Mouse (Mus musculus): Measurements from ENCODE around the gene Pm20d1. TPM values are rescaled to one million over a fixed set of nuclear protein-coding genes. Genes with fewer than 3 reads are reported as not detected.

The Pm20d1 gene
- polyA plus RNA-seq, 1 experiment from 2014 or later: 0.72 TPM

GRCm38 (mm10) chr1:131757211-131757610 lies 40.0 kb upstream of the Pm20d1 start:
- no peak overlapping the region for H3K4me2 ChIP-seq (ENCODE audit: low read depth)
- H3K9me3 ChIP-seq (ENCODE audit: control insufficient read depth, low read length): no peaks in the 10 kb centered on the region
- DNase-seq (ENCODE audit: low spot score) (no peak), ATAC-seq (ENCODE audit: insufficient read depth, low FRiP score, low TSS enrichment) (no peak)
- WGBS: 88% methylated on average over 6 of the region's 6 CpGs
- H3K9ac ChIP-seq (ENCODE audit: low read length): no peak overlapping the region
- no peaks in the 10 kb centered on the region for H3K4me1 ChIP-seq (ENCODE audit: control insufficient read depth, insufficient read depth, low read length)
- no peaks in the 10 kb centered on the region for H3K27me3 ChIP-seq (ENCODE audit: control insufficient read depth, insufficient read depth, low read length)
- no peak overlapping the region for H3K4me3 ChIP-seq (ENCODE audit: low read depth, low read length)
- H3K36me3 ChIP-seq (ENCODE audit: control insufficient read depth, insufficient read depth, low read length): no peaks in the 10 kb centered on the region
- H3K27ac ChIP-seq (ENCODE audit: low read depth, low read length): no peak overlapping the region

- H3K4me2 ChIP-seq (ENCODE audit: low read depth): no peak overlapping the region
- H3K9me3 ChIP-seq (ENCODE audit: control insufficient read depth, low read length): no peaks in the 10 kb centered on the region
- no peaks in the 10 kb centered on the region for H3K36me3 ChIP-seq (ENCODE audit: control insufficient read depth, insufficient read depth, low read length)
- no peaks in the 10 kb centered on the region for H3K4me1 ChIP-seq (ENCODE audit: control insufficient read depth, insufficient read depth, low read length)
- DNase-seq (ENCODE audit: low spot score): no peak
- WGBS: 73% methylated on average over 7 of the region's 7 CpGs
- no peak overlapping the region for H3K27ac ChIP-seq (ENCODE audit: low read depth, low read length)
- no peak for ATAC-seq (ENCODE audit: insufficient read depth, low FRiP score, low TSS enrichment)
- H3K4me3 ChIP-seq (ENCODE audit: low read depth, low read length): no peak overlapping the region
- H3K9ac ChIP-seq (ENCODE audit: low read length): no peak overlapping the region
- no peaks in the 10 kb centered on the region for H3K27me3 ChIP-seq (ENCODE audit: control insufficient read depth, insufficient read depth, low read length)
Observed at GRCm38 (mm10) chr1:131758796-131759195, 38.4 kb upstream of the Pm20d1 start.

GRCm38 (mm10) chr1:131759667-131760427 lies 37.3 kb upstream of the Pm20d1 start:
- WGBS: 79% methylated on average over 9 of the region's 9 CpGs
- no peaks in the 10 kb centered on the region for H3K27me3 ChIP-seq (ENCODE audit: control insufficient read depth, insufficient read depth, low read length)
- DNase-seq (ENCODE audit: low spot score) (no peak), ATAC-seq (ENCODE audit: insufficient read depth, low FRiP score, low TSS enrichment) (no peak)
- no peaks in the 10 kb centered on the region for H3K4me1 ChIP-seq (ENCODE audit: control insufficient read depth, insufficient read depth, low read length)
- no peak overlapping the region for H3K4me2 ChIP-seq (ENCODE audit: low read depth)
- H3K4me3 ChIP-seq (ENCODE audit: low read depth, low read length): no peak overlapping the region
- H3K27ac ChIP-seq (ENCODE audit: low read depth, low read length): no peak overlapping the region
- no peak overlapping the region for H3K9ac ChIP-seq (ENCODE audit: low read length)
- H3K9me3 ChIP-seq (ENCODE audit: control insufficient read depth, low read length): no peaks in the 10 kb centered on the region
- no peaks in the 10 kb centered on the region for H3K36me3 ChIP-seq (ENCODE audit: control insufficient read depth, insufficient read depth, low read length)

GRCm38 (mm10) chr1:131760428-131760820 lies 36.8 kb upstream of the Pm20d1 start:
- ATAC-seq (ENCODE audit: insufficient read depth, low FRiP score, low TSS enrichment): no peak
- H3K4me2 ChIP-seq (ENCODE audit: low read depth): no peak overlapping the region
- no peaks in the 10 kb centered on the region for H3K9me3 ChIP-seq (ENCODE audit: control insufficient read depth, low read length)
- H3K4me3 ChIP-seq (ENCODE audit: low read depth, low read length): no peak overlapping the region
- H3K4me1 ChIP-seq (ENCODE audit: control insufficient read depth, insufficient read depth, low read length): no peaks in the 10 kb centered on the region
- no peaks in the 10 kb centered on the region for H3K36me3 ChIP-seq (ENCODE audit: control insufficient read depth, insufficient read depth, low read length)
- H3K9ac ChIP-seq (ENCODE audit: low read length): no peak overlapping the region
- WGBS: 94% methylated on average over 3 of the region's 3 CpGs
- DNase-seq (ENCODE audit: low spot score): no peak
- no peaks in the 10 kb centered on the region for H3K27me3 ChIP-seq (ENCODE audit: control insufficient read depth, insufficient read depth, low read length)
- no peak overlapping the region for H3K27ac ChIP-seq (ENCODE audit: low read depth, low read length)

- Histone ChIP-seq H3K4me2 (ENCODE audit: low read depth) (no peak overlapping the region), H3K9ac (ENCODE audit: low read length) (no peak overlapping the region), H3K9me3 (ENCODE audit: control insufficient read depth, low read length) (no peaks in the 10 kb centered on the region), H3K4me1 (ENCODE audit: control insufficient read depth, insufficient read depth, low read length) (no peaks in the 10 kb centered on the region), H3K27me3 (ENCODE audit: control insufficient read depth, insufficient read depth, low read length) (no peaks in the 10 kb centered on the region), H3K27ac (ENCODE audit: low read depth, low read length) (no peak overlapping the region), H3K36me3 (ENCODE audit: control insufficient read depth, insufficient read depth, low read length) (no peaks in the 10 kb centered on the region), H3K4me3 (ENCODE audit: low read depth, low read length) (no peak overlapping the region)
- ATAC-seq (ENCODE audit: insufficient read depth, low FRiP score, low TSS enrichment) (no peak), DNase-seq (ENCODE audit: low spot score) (no peak)
- WGBS: 85% methylated on average over 13 of the region's 13 CpGs
Observed at GRCm38 (mm10) chr1:131761079-131761831, 35.9 kb upstream of the Pm20d1 start.

- no peaks in the 10 kb centered on the region for H3K9me3 ChIP-seq (ENCODE audit: control insufficient read depth, low read length)
- no peaks in the 10 kb centered on the region for H3K4me1 ChIP-seq (ENCODE audit: control insufficient read depth, insufficient read depth, low read length)
- no peaks in the 10 kb centered on the region for H3K27me3 ChIP-seq (ENCODE audit: control insufficient read depth, insufficient read depth, low read length)
- no peak overlapping the region for H3K4me3 ChIP-seq (ENCODE audit: low read depth, low read length)
- no peak overlapping the region for H3K4me2 ChIP-seq (ENCODE audit: low read depth)
- DNase-seq (ENCODE audit: low spot score) (no peak), ATAC-seq (ENCODE audit: insufficient read depth, low FRiP score, low TSS enrichment) (no peak)
- H3K27ac ChIP-seq (ENCODE audit: low read depth, low read length): no peak overlapping the region
- H3K36me3 ChIP-seq (ENCODE audit: control insufficient read depth, insufficient read depth, low read length): no peaks in the 10 kb centered on the region
- H3K9ac ChIP-seq (ENCODE audit: low read length): no peak overlapping the region
- 48% methylated on average over 9 of the region's 9 CpGs for WGBS
Observed at GRCm38 (mm10) chr1:131763683-131764082, 33.5 kb upstream of the Pm20d1 start.

- no peak overlapping the region for H3K9ac ChIP-seq (ENCODE audit: low read length)
- no peaks in the 10 kb centered on the region for H3K4me1 ChIP-seq (ENCODE audit: control insufficient read depth, insufficient read depth, low read length)
- WGBS: 66% methylated on average over 8 of the region's 8 CpGs
- no peaks in the 10 kb centered on the region for H3K36me3 ChIP-seq (ENCODE audit: control insufficient read depth, insufficient read depth, low read length)
- H3K4me2 ChIP-seq (ENCODE audit: low read depth): no peak overlapping the region
- H3K27me3 ChIP-seq (ENCODE audit: control insufficient read depth, insufficient read depth, low read length): no peaks in the 10 kb centered on the region
- no peak for DNase-seq (ENCODE audit: low spot score)
- H3K4me3 ChIP-seq (ENCODE audit: low read depth, low read length): no peak overlapping the region
- H3K27ac ChIP-seq (ENCODE audit: low read depth, low read length): no peak overlapping the region
- ATAC-seq (ENCODE audit: insufficient read depth, low FRiP score, low TSS enrichment): no peak
- H3K9me3 ChIP-seq (ENCODE audit: control insufficient read depth, low read length): no peaks in the 10 kb centered on the region
Observed at GRCm38 (mm10) chr1:131764581-131765338, 32.4 kb upstream of the Pm20d1 start.

GRCm38 (mm10) chr1:131765357-131766001 lies 31.7 kb upstream of the Pm20d1 start:
- WGBS: 14% methylated on average over 11 of the region's 11 CpGs
- Histone ChIP-seq H3K4me3 (ENCODE audit: low read depth, low read length) (no peak overlapping the region), H3K9me3 (ENCODE audit: control insufficient read depth, low read length) (no peaks in the 10 kb centered on the region), H3K27me3 (ENCODE audit: control insufficient read depth, insufficient read depth, low read length) (no peaks in the 10 kb centered on the region), H3K4me1 (ENCODE audit: control insufficient read depth, insufficient read depth, low read length) (no peaks in the 10 kb centered on the region), H3K27ac (ENCODE audit: low read depth, low read length) (no peak overlapping the region), H3K9ac (ENCODE audit: low read length) (no peak overlapping the region), H3K4me2 (ENCODE audit: low read depth) (no peak overlapping the region), H3K36me3 (ENCODE audit: control insufficient read depth, insufficient read depth, low read length) (no peaks in the 10 kb centered on the region)
- ATAC-seq (ENCODE audit: insufficient read depth, low FRiP score, low TSS enrichment): peak; percentile 50; the same call in 1 of the 2 replicates
- peak; percentile 85 for DNase-seq (ENCODE audit: low spot score)
